Mouse (Mus musculus) lung, postnatal 4 days (tissue): ENCODE measurements at regions not wholly inside any gene's neighbourhood (a gene's known extent, or its start where the extent isn't known, plus 50 kb on each side); places are given as distances from the start of the nearest gene placed in this dataset.
"Not testable (repeated sequence)": the region's sequence is repeated elsewhere in the genome, so short reads cannot be mapped to it uniquely, and the experiment has no call there.

ENCODE experiments used
- DNase-seq, 2 experiments: peaks; one replicate each; pipeline ENCODE4 v3.0.0; 2021

DNA sequence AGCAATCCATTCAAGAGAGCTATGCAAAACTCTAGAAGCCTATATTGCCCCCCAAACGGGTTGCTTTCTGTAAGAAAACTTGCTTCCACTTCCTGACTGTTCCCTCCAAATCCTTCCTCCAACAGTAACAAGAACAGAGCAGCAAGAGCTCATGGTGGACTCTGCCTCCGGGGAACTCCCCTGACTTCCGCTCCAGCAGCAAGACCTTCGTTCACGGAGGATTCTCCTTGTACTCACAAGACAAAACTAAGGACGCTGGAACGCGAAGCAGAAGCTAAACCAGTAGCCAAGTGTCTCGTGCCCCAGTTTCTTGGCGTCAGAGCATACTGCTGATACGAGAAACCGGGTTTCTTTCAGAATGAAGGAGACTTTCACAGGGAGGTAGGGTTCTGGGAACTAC, 50.7 kb downstream of the H2al2a start:
- DNase-seq = no peak

DNA sequence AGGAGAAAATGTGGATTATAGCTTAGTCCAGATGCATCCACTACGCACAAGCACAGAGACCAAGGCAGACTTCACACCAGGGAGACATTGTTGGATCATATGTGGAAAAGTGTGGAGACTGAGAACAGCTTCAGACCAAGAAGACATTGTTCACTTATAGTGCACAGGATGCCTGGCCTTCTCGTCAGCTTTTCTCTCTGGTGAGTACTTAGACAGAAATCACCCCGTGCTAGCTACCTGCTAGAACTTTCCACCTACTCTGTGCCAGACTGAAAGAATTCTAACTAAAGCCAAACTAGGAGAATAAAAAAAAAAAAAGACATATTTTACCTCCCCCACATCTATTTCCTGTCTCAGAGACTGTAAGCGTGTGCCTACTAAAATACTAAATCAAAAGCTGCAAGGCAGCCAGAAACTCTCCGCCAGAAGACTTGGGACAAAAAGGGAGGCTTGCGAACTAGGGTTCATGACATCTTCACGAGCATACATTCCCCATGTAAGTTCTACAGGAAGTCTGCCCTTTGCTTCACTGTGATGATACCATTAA, 51.3 kb downstream of the H2al2a start:
- DNase-seq = no peak

DNA sequence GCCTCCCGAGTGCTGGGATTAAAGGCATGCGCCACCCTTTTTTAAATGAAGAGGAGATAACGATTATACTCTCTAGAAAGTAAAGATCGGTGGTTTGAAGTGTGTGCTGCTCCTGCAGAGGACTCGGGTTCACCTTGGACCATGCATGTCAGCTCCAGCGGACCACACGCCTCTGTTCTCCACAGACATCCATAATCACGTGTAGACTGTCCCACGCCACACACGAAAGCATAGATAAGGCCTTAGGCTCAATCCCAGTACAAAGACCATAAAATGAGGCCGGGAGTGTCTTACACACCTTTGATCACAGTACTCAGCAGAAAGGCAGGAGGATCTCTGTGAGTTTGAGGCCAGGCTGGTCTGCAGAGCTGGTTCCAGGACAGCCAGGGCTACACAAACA, 53.3 kb downstream of the H2al2a start:
- DNase-seq = no peak

DNA sequence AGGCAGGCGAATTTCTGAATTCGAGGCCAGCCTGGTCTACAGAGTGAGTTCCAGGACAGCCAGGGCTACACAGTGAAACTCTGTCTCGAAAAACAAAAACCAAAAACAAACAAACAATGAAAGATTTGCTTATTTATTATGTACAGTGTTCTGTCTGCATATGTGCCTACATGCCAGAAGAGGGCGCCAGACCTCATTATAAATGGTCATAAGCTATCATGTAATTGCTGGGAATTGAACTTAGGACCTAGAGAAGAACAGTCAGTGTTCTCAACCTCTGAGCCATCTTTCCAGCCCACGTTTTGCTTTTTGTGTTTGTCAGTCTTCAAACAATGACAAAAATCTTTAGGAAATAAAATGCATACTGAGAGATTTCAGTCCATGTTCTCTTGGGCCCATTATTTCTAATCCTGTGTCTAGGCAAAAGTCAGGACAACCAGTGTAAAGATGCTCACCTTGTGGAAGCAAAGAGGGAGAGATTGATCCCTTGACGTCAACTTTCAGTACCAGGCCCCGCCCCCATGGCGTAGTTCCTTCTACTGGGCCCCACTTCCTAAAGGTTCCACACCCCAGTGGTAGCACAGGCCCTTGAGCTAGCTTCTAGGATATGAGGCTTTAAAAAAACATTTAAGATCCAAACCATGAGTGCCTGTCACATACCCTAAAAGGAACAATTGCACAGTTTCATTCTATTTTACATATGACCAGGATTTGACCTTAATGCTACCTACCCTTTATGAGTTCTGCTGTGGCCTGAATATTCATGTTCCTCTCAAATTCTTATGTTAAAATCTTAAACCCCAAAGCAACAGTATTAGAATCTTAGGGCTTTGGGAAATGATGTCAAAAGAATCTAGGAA, 54.0 kb downstream of the H2al2a start:
- DNase-seq = no peak

DNA sequence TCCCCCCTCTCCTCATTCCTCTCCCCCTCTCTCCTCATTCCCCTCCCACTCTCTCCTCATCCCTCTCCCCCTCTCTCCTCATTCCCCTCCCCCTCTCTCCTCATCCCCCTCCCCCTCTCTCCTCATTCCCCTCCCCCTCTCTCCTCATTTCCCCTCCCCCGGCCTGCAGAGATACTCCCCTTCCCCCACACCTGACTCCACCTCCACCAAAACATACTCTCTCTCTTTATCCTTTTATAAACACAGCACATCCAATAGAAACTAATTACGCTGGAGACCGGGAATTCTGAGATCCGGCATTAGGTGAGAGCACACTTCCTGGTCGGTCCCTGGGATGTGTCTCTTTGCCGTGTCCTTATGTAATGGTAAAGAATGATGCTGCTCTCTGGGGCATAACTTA, 54.8 kb downstream of the H2al2a start:
- no peak for DNase-seq

DNA sequence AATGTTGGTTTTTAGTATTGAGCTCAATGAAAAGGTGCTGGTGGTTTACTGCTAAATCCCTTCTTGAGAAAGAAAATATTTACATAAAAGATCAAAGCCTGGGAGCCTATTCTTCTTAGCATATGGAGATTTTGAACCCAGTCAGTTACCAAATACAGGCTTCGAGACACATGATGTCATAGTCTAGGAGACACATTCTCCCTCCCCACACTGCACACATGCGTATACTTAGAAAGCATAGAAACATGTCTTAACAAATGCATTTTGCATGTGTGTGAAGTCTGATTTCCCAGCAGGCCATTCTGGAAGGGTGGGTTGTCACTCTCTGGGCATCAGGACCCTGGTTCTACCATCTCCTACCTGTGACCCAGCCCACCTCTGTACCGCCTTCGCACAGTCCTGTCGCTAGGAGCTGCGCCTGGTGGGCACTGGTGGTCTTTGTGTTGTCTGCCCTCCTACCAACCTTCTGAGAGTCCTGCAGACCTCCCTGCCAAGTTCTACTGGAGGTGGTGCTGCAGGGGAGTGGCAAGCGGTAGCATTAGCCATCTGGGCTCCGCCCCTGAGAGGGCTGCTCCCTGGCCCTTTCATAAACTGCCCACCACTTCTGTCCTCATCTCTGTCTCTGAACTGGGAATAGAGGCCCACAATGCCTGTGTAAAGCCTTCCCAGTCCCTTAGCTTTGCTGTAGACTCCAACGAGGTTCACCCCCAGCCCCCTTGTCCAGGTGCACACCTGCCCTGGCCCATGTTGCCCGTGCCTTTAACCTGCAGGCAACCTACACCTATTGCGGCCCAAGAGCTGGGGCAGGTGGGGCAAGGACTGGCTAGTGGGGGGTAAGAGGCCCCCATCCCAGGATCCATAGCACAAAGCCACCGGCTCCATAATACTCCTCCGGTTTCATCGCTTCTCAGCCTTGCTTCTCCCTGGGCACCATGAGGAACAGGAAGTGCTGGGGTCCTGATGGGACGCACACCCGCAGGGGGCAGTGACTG, 56.6 kb downstream of the H2al2a start:
- not testable (repeated sequence) for DNase-seq

DNA sequence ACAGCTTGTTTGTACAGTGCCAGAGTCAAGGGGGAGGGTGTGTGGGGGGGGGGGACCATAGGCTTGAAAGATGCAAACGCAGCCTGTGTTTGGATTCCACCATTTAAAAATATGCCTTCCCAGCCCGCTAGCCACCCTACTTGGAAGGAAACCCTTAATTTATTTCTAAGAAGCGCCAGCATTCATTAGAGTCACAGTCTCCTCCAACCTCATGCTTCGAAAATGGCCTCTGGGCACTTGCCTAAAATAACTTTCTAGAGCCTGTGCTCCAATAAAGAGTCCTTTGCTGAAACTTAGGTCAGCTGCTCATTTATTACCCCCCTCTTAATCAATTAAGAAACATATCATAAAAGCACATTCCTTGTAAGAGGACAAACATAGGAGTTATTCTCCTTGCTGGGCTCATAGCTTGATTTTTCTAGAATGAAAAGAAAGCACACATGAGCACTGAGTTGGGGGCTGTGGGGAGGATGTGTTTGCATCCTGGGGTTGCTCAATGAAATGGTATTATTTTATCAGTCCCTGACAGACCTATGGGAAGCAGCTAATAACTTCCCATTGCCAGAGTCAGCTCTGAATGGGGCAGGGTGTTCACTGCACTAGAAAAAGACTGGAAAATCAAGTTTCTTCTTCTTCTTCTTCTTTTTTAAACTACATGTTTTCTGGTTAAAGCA, 57.4 kb downstream of the H2al2a start:
- DNase-seq = no peak

DNA sequence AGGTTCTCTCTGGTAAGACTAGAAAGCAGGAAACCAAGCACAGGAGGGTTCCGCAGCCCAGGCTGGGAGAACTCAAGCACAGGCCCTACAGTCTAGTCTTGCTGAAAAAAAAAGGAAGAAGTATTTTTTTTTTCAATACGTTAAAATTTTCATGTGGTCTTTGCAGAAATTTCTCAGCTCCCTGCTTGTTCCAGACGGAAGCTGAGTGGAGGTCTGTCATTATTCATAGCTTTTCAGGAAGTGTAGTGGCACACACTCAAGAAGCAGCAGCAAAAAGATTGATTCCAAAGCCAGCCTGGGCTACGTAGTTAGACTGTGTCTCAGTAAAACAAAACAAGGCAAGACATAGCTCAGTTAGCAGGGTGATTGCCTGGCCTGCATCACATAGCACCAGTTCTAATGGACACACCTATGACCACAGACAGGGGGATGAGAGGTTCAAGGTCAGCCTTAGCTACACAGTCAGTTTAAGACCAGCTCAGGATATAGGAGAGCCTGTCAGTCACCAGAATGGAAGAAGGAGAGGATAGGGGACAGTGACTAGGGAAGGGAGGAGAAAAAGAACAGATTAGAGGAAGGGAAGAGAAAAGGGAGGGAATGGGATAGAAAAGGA, 60.1 kb downstream of the H2al2a start:
- DNase-seq = no peak

DNA sequence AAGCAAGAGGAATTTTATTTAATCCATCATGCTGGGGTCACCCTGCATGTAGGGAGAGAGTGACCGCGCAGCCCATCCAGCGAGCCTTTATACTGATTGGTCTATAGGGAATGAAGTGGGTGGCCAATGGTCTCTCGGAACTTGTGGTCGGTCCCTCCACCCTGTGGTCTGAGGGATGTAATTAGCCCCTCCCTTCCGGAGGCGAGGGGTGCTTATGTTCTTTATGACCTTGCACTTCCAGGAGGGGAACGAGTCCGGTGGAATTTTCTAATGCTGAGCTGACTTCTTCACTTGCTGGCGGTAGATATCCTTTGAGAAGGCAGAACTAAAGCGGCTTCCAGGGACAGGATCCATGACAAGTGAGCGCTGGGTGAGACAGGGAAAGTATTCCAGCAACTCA, 60.8 kb downstream of the H2al2a start:
- no peak for DNase-seq

DNA sequence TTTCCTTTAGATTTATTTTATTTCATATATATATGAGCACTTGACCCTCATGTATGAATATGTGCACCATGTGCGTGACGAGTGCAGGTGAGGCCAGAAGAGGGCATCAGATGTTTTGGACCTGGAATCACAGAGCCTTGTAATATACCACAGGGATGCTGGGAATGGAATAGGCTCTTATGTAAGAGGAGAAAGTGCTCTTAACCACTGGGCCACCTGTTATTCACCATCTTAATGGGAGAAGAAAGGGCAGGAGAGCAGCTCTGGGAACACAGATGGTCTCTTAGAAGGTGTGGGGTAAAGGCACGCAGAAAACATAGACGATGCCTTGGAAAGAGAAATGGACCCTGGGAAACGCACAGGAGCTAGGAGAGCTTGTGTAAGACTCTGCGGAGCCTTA, 61.3 kb downstream of the H2al2a start:
- no peak for DNase-seq

DNA sequence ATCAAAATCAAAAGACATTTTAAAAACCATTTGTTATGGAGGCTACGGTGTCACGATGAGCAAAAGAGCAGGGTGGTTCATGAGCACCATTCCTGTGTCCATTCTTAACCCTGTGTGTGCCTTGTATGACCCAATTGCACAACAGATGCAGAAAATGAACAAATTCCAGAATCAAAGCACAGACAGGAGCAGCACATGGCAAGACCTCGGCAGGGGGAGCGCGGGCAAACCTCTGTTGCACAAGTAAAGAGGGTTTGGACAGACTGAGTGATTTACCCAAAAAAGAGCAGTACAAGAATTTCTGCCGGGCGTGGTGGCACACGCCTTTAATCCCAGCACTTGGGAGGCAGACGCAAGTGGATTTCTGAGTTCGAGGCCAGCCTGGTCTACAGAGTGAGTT, 62.1 kb downstream of the H2al2a start:
- no peak for DNase-seq

DNA sequence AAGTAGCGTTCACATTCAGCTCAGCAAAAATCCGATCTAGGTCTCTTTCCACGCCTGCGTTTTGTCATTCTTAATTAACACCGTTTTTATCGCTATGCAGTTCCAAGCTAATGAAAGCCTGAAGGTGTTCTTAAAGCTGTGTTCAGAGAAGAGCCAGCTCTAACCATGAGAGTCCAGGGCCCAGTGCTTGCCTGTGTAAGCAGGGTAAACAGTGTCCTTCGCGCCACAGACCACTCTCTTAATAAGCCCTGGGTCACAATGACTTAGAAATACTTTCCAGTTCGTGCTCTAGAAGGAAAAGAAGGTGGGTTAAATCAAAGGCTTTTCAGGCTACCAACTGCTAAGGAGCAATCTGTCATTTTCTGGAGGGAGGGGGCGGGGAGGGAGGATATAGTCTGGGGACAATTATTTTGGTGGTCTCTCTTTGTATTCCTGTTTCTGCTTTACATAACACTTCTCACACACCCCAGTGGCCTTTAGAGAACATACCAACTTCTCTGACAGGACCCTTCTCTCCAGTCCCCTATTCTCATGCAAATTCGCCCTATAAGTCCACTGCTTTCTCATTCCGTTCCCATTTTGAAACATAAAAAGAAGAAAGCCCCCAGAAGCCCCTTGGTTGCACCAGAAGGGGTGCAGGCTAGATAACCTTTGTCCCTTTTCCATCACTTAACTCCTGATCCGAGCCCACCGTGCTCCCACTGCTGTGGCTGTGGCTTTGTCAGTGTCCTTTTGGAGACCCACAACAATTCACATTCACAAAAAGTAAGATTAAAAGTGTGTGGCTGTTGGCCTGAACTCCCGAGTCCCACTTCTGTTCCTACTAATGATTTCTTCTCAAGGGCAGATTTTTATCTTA, 63.6 kb downstream of the H2al2a start:
- no peak for DNase-seq

DNA sequence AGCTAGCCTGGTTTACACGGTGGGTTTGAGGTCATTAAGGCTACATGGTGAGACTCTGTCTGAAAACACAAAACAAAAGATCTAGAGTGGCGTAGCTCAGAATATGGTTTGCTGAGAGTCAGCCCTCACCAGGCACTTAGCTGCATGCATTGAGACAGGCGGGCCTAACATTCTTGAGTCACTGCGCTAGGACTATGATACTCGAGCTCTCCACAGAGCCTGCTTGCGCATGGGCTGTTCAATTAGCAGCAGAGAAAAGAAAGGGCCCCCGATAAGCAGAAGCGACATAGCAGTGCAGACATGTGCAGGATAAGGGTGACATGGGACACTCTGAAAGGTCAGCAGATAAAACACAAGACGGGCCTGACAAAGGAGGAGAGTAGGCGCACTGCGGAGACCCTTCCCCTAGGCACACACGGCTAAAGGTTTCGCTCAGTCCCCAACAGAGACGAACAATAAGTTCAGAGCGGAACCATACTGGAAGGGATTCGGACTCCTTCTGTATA, 64.3 kb downstream of the H2al2a start:
- no peak for DNase-seq

DNA sequence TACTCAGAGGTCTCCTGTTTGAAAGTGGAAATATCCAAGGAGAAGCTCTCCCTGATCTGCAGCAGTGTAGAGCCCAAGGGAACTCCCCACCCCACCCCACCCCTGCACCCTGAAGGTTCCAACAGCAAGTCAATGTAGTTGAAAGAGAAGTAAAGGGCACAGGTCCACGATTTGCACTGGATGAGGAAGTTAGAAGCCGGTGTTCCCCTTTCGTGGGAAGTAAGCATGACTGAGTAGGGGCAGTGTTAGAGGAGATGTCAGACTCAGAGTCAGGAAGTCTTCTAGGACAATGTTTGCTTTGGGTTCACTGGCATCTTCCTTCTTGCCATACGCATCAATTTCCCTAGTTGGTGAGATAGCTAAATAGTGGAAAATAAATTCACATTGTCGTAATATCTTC, 64.9 kb downstream of the H2al2a start:
- no peak for DNase-seq

DNA sequence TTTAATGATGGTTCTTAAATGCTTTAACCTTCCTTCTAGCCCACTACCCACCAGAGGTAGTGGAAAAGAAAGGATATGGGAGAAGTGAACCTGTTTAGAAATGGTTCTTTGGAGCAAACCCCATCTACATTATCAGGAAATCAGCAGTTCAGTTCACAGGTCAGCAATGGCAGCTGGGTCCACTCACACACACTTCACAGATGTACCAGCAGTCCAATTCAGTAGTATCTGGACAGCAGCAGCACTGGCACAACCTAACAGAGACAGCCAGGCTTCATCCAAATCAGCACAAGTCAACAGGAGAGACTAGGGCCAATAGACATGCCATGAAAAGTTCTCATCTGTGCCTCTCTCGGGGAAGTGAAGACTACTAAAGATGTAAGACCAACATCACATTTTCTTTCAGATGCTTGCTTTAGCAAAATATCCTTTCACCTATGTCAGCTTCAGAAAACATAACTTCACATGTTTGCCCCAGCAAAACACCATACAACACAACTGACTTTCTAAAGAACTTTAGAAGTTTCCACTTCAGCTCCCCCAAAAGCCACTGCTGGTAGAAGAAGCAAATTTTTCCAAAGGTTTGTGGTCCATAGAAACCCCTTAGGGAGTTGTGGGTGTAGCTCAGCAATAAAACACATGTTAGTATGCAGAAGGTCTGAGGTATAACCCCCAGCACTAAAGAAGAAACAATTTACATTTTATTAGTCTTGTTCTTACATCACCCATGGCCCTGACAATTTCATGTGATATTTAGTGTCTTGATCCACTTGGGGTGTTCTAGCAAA, 77.7 kb downstream of the H2al2a start:
- peak in 1 of 2 experiments; percentile 33 for DNase-seq

DNA sequence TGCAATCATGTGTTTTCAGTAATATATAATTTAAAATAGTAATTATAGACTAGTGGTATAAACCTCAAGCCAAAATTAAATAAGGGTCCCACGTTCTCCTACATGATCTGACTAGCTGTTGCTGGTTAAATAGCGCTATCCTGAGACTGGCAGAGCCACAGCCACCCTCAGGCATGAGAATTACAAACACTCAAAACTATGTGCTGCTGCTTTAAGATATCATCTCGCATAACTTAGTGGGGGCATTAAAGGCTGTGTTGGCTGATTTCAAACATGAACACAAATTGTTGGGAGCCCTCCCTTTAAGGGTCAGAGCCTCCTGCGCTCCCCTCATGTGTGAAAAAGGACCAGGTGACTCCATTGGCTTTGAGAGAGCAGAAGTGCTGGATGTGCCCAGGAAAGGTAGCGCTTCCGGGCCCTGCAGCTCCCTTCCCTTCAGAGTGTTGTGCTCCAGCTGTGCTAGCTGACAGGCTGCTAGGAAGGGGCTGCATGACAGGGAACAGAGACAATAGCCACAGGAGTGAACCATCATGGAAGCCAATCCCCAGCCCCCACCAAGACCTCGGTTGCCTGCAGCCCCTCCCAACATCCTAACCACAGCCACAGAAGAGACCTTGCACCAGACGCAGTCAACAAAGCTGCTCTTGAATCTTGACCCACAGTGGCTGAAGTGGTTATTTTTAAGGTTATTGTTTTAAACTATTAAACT, 79.4 kb downstream of the H2al2a start:
- no peak for DNase-seq

DNA sequence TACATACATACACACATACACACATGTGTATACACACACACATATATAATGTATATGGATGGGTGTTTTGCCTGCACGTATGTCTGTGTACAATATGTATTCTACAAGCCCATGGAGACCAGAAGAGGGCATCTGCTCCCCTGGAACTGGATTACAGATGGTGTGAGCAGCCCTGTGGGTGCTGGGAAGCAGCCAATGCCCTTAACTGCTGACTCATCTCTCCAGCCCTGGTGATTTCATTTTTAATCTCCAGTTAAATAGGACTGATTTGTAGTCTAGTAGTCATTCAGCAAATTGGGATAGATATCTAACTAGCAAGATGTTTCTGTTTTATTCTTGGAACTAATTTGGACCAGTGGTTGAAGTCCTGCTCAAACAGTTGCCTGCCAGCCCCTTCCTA, 94.1 kb downstream of the H2al2a start:
- no peak for DNase-seq

DNA sequence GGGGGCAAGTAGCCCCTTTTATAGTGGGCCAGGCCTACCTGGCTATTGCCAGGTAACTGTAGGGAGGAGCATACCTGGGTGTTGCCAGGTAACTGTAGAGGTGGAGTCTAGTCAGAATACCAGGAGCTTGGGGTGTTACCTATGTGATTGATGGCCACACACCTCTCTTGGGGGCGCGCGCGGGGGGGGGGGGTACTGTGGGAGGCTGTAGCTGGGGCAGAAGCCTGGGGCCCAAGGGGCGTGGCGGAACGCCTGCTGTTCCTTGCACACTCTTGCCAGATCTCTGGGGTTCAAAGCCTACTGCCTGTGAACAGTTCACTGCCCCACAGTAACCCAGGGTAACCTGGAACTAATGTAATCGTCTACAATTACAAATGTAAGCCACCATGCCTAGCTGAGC, 96.6 kb downstream of the H2al2a start:
- no peak for DNase-seq

DNA sequence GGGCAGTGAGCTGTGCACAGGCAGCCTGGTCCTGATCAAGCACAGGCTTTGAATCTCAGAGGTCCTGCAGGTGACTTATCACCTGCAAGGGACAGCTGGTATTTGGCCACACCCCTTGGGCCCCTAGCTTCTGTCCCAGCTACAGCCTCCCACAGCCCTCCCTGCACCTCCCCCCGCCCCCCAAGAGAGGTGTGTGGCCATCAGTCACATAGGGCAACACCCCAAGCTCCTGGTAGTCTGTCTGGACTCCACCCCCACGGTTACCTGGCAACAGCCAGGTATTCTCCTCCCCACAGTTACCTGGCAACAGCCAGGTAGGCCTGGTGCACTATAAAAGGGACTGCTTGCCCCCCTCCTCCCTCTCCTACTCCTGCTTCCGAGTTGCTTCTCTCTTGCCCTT, 98.0 kb downstream of the H2al2a start:
- DNase-seq = no peak

DNA sequence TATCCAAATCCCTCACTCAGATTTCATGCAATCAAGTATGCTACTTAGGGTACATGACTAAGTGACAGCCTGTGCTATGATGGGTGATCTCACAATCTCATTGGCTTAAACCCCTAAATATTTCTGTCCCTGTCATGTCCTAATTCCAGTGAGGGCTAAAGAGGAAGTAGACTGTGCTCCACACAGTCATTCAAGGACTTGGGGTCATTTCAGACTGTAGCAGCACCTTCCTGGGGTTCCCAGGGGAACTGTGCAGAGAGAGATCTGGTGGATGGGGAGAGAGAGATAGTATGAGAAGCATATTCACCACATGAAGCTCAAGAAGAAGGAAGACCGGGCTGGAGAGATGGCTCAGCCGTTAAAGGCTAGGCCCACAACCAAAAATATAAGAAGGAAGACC, 100.7 kb downstream of the H2al2a start:
- DNase-seq = no peak
